Mouse (Mus musculus) embryonic fibroblast, embryonic 13.5 days (primary cell): ENCODE measurements around the gene Cyp2w1. TPM values are rescaled to one million over a fixed set of nuclear protein-coding genes. Genes with fewer than 3 reads are reported as not detected.

ENCODE experiments used
- H3K27ac ChIP-seq: 2 replicates; pipeline ENCODE4 v1.5.1; 2012; ENCODE audit warnings: low read length, control low read depth, inconsistent platforms; ENCODE audit not compliant: insufficient read depth
- H3K4me1 ChIP-seq: 2 replicates; pipeline ENCODE4 v1.6.1; 2011; ENCODE audit warnings: low read length; ENCODE audit not compliant: control insufficient read depth, insufficient read depth
- H3K4me3 ChIP-seq: 2 replicates; pipeline ENCODE4 v1.5.1; 2011; ENCODE audit warnings: mild to moderate bottlenecking, control low read depth, low read length; ENCODE audit not compliant: insufficient read depth
- CTCF ChIP-seq: IDR thresholded peaks from 2 replicates; pipeline ENCODE4 v1.5.1; 2011; ENCODE audit warnings: mild to moderate bottlenecking, control low read depth, low read length, moderate library complexity, borderline replicate concordance; ENCODE audit not compliant: insufficient read depth
- POLR2A ChIP-seq: IDR thresholded peaks from 2 replicates; pipeline ENCODE4 v1.6.1; 2011; ENCODE audit warnings: low read depth, mild to moderate bottlenecking, control low read depth, low read length, moderate library complexity
- polyA plus RNA-seq: library from polyadenylated mRNA; stranded (reverse); fragments of >200 nt; gene quantifications from 2 replicates; pipeline ENCODE4 v1.2.4, GENCODE M21; 2011; ENCODE audit warnings: low read depth; ENCODE audit not compliant: missing spikeins, insufficient read length

Cyp2w1 gene
- polyA plus RNA-seq, 1 experiment = not detected

DNA sequence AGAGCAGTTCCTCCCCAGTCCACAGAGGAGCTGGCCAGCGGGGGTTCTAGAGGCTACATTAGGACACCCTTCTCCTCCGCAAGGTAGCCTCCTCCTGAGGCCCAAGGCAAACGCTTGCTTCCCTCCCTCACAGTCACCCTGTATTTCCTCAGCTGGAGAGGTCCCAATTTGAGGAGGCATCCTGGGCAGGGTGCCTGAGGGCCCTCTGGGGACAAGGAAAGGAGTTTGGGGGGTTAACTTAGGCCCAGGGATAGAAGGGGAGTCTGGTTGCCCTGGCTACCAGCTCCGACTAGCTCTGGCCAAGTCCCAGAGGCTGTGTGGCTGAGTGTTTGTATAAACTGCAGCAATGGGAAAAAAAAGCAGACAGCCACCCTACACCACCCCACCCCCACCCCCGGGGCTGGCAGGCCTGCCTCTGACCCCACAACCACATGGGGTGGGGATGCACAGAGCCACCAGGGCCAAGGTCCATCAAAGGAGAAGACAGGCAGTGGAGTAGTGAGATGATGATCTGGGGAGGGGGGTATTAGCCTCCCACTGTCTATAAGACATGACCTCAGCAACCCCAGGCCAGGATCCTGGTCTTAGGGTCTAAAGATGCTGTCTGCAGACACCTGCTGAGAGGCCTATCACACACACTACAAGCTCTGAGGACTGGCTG, 12.6 kb downstream of the Cyp2w1 start:
- Histone ChIP-seq H3K4me1 (no peaks in the 10 kb centered on the region), H3K4me3 (no peak overlapping the region), H3K27ac (no peak overlapping the region)
- no peak for TF ChIP-seq CTCF
- TF ChIP-seq POLR2A = no peak

DNA sequence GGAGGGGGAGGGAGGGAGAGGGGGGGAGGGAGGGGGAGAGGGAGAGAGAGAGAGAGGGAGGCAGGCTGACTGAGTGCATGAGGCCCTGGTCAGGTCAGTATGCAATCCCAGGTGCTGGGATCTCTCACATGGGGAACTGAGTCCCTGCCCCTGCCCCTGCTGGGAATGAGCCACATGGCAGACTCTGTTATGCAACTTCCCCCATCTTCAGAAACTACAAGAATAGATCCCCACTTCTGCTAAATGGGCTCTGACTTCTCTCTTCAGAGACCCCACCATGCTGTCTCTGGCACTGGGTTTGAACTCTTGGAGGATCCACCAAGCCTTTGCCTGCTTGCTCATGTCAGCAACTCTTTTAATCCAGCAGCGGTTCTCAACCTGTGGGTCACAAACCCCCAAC, 13.4 kb downstream of the Cyp2w1 start:
- Histone ChIP-seq H3K4me3 (no peak overlapping the region), H3K4me1 (no peaks in the 10 kb centered on the region), H3K27ac (no peak overlapping the region)
- TF ChIP-seq CTCF (no peak), POLR2A (no peak)

DNA sequence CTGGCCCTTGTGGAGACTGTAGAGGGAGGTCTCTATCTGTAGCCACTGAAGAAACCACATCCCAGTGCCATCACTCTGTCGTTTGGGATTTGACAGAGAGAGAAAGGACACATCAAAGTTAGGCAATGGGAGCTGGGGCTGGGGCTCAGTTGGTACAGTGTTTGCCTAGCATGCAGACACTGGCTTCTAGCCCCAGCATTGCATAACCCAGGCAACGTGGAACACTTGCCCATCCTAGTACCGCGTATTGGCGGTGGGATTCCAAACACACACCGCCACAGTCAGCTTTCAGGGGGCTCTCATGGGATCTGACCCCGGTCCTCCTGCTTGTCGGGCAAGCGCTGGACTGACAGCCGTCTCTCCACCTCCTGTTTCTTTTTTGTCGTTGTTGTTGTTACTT, 14.1 kb downstream of the Cyp2w1 start:
- H3K27ac ChIP-seq = no peak overlapping the region
- TF ChIP-seq CTCF = no peak
- TF ChIP-seq POLR2A = no peak
- no peaks in the 10 kb centered on the region for H3K4me1 ChIP-seq
- H3K4me3 ChIP-seq = no peak overlapping the region

DNA sequence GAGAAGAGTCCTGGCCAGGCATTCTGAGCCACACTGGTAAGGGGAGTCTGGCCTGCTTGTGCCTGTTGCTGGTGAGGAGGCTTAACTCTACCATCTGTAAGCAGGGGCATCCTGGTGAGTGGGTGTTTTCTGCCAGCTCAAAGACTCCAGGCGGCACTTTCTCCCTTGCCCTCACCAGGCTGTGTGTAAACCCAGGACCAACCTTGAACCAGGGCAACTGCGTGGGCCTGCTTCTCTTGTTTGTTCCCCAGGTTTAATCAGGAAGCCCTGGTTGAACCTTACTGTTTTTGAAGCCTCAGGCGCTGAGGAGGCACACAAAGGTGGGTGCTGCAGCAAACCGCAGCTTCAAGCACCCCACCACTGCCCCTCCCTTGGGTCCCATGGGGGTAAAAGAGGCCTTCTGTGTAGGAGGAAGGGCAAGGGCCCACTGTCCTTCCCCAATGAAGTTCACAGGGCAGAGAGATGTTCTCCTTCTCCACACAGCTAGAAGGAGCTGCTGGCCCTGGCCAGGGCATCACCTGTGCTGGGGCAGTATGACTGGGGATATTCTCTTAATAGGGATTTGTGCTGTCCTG, 15.6 kb downstream of the Cyp2w1 start:
- no peak overlapping the region for H3K27ac ChIP-seq
- TF ChIP-seq CTCF = no peak
- no peak for TF ChIP-seq POLR2A
- no peak overlapping the region for H3K4me3 ChIP-seq
- H3K4me1 ChIP-seq = no peaks in the 10 kb centered on the region

DNA sequence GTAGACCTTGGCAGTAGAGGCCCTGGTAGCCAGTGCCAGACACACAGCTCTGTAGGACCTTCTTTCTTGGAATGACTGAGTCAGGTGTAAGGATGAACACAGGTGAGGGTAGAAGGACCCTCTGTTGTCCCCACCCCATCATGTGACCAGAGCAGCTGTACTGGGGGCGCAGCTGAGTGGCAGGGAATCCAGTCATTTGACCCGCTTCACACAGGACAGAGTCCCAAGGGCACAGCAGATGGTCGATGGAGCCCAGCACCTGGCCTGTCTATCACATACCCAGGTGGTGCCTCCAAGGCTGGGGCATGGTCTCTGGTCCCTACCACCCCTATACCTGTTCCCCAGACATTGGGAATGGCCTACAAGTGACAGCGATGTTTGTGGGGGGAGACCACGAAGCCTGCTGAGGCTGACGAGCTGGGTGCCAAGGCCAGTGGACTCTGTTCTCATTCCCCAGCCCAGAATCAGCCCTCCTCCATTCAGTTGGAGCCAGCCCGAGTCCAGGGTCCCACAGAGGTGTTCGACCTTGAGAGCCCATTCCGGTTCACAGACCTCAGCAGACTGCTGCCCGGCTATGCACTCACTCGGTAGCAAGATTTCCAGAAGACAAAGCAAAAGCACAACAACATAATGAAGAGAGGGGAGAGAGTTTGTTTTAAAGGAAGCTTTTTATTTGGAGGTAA, 16.4 kb downstream of the Cyp2w1 start:
- Histone ChIP-seq H3K27ac (no peak overlapping the region), H3K4me1 (no peaks in the 10 kb centered on the region), H3K4me3 (no peak overlapping the region)
- TF ChIP-seq CTCF (no peak), POLR2A (no peak)

DNA sequence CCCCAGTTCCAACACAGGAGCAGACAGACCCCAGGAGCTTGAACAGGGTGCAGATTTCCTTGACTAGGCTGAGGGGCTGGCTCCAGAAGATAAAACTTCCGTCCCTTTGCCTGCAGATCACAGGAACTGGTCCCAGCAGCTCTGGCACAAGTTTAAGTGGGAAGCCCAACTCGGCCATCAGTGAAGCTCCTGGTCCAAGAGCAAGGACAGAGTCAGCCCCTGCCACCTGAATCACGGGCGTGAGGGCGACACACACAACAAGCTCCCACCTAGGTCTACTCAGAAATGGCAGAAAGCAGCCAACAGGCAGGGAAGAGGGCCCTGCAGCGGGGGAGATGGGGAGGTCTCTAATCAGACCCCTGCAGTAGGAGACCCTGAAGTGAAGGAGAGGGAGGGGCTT, 17.9 kb downstream of the Cyp2w1 start:
- H3K27ac ChIP-seq = no peak overlapping the region
- H3K4me1 ChIP-seq = peaks cover 4% of the 10 kb centered on the region; the same call in 1 of the 2 replicates
- TF ChIP-seq CTCF = no peak
- TF ChIP-seq POLR2A = no peak
- H3K4me3 ChIP-seq = no peak overlapping the region

DNA sequence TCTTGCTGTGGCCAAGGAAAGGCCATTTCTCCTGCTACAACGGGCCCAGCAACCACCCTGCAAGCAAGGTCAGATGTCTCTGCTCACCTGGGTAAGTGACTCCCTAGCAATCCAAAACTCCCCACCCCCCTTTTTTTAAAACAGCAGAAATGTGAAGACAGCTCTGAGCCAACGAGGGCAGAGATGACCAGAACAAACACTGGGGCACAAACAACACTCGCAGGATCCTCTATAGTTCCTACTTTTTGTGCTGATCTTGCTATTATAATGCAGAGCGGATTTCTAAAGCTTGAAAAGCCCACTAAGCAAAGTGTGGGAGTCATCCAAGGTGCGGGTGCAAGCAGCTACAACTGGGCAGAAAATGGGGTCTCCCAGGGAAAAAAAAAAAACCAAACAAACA, 18.7 kb downstream of the Cyp2w1 start:
- TF ChIP-seq POLR2A = no peak
- no peak for TF ChIP-seq CTCF
- H3K4me3 ChIP-seq = no peak overlapping the region
- no peak overlapping the region for H3K27ac ChIP-seq
- H3K4me1 ChIP-seq = peaks cover 4% of the 10 kb centered on the region; the same call in 1 of the 2 replicates

DNA sequence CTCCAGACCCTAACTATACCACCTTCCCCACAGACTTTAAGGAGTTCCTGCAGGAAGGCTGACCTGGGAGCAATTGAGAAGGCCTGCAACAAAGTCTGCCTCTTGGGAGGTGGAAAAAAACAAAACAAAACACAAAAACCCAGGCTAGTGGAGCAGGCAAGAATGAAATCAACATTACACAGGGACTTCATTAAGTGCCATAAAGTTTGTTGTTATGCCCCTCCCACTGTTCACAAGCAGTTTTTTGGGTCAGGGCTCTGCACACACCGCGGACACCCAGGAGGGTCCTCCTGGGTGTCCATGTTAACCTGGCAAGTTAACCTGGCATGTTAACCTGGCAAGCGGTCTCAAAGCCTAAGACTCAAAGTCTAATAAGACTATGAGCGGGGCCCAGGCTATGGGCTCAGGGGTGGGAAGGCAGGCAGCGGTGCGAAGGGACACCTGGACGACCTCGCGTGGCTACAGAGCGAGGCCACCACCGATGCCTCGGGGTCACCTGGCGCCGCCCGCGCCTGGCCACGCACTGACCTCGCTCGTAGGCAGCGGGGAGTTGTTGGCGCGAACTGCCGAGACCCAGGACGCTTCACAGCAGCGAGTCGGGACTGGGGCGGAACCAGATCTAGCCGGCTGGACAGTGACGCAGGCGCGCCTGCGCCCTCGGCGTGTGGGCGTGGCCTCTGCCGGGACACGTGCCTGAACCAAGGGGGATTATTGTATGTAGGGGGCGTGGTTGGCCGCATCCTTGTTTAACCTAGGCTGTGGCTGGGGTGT, 19.4 kb downstream of the Cyp2w1 start:
- Histone ChIP-seq H3K4me1 (peaks cover 4% of the 10 kb centered on the region; the same call in 1 of the 2 replicates), H3K27ac (no peak overlapping the region), H3K4me3 (peak overlapping the region; percentile 58)
- no peak for TF ChIP-seq CTCF
- TF ChIP-seq POLR2A = peak; percentile 96

DNA sequence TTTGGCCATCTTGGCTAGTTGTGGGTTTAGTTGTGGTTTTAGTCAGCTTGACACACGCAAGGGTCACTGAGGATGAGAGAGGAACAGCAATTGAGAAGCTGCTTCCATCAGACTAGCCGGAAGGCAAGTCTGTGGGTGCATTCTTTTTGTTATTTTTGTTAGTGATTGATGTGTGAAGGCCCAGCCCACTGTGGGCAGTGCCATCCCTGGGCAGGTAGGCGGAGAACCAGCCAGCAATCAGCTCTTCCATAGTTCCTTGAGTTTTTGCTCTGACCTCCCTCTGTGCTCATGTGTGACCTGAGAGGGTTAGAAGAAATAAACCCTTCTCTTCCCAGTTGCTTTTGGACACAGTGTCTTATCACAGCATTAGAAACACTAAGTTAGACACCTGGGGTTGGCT, 20.7 kb downstream of the Cyp2w1 start:
- TF ChIP-seq CTCF (no peak), POLR2A (no peak)
- Histone ChIP-seq H3K27ac (no peak overlapping the region), H3K4me1 (peaks cover 12% of the 10 kb centered on the region), H3K4me3 (no peak overlapping the region)
